Mouse (Mus musculus) ES-E14 (cell line): ENCODE measurements around the gene Zmynd12. TPM values are rescaled to one million over a fixed set of nuclear protein-coding genes. Genes with fewer than 3 reads are reported as not detected.
A peak's percentile ranks its signal among the peaks of the same experiment; 100 is the strongest.

Experiments
- DNase-seq: peaks from one replicate; pipeline ENCODE4 v3.0.0-alpha.2; 2013; ENCODE audit warnings: low read depth, low spot score
- H3K27ac ChIP-seq: 2 replicates; pipeline ENCODE4 v1.5.1; 2012; ENCODE audit warnings: low read depth, mild to moderate bottlenecking, low read length, moderate library complexity, mixed read lengths; ENCODE audit not compliant: poor library complexity, insufficient read depth, severe bottlenecking
- H3K36me3 ChIP-seq: 2 replicates; pipeline ENCODE4 v1.6.1; 2012; ENCODE audit warnings: mild to moderate bottlenecking, low read length, moderate library complexity, mixed read lengths; ENCODE audit not compliant: control insufficient read depth, poor library complexity, insufficient read depth, severe bottlenecking
- H3K4me1 ChIP-seq, 2 experiments: fragments of 150-350 bp in 1 of 2; sonication (generic) in 1 of 2; 2 replicates each; pipeline ENCODE4 v1.6.1; 2012; ENCODE audit warnings: low read length in 2 of 2, mild to moderate bottlenecking in 1 of 2, mixed read lengths in 1 of 2; ENCODE audit not compliant: control insufficient read depth in 2 of 2, insufficient read depth in 2 of 2, poor library complexity in 1 of 2
- H3K4me3 ChIP-seq, 2 experiments: fragments of 150-350 bp in 1 of 2; sonication (generic) in 1 of 2; 2 replicates each; pipeline ENCODE4 v1.5.1; 2012; ENCODE audit warnings: low read length in 2 of 2, low read depth in 1 of 2, mild to moderate bottlenecking in 1 of 2, mixed read lengths in 1 of 2; ENCODE audit not compliant: insufficient read depth in 1 of 2, poor library complexity in 1 of 2, severe bottlenecking in 1 of 2
- H3K9ac ChIP-seq: 2 replicates; pipeline ENCODE4 v1.6.1; 2012; ENCODE audit warnings: low read depth, mild to moderate bottlenecking, low read length, mixed read lengths; ENCODE audit not compliant: poor library complexity, insufficient read depth, severe bottlenecking
- H3K9me3 ChIP-seq: fragments of 150-350 bp; sonication (generic); 2 replicates; pipeline ENCODE4 v1.6.1; 2012; ENCODE audit warnings: low read depth, mild to moderate bottlenecking, low read length; ENCODE audit not compliant: control insufficient read depth, insufficient read depth
- CHD2 ChIP-seq: IDR thresholded peaks from 2 replicates; pipeline ENCODE4 v1.6.1; 2014; ENCODE audit warnings: mild to moderate bottlenecking, low read depth, low read length, inconsistent platforms
- HCFC1 ChIP-seq: IDR thresholded peaks from 2 replicates; pipeline ENCODE4 v1.6.1; 2012; ENCODE audit warnings: low read length, inconsistent platforms, borderline replicate concordance; ENCODE audit not compliant: insufficient read depth
- MAFK ChIP-seq: IDR thresholded peaks from 2 replicates; pipeline ENCODE4 v1.6.1; 2014; ENCODE audit warnings: mild to moderate bottlenecking, low read depth, low read length, inconsistent platforms; ENCODE audit not compliant: insufficient read depth
- ZC3H11A ChIP-seq: IDR thresholded peaks from 2 replicates; pipeline ENCODE4 v1.6.1; 2012; ENCODE audit warnings: low read depth, mild to moderate bottlenecking, inconsistent platforms, low read length, borderline replicate concordance
- ZNF384 ChIP-seq: IDR thresholded peaks from 2 replicates; pipeline ENCODE4 v1.6.1; 2012; ENCODE audit warnings: low read depth, low read length, inconsistent platforms
- in situ Hi-C, 2 experiments: fragments of 600-800 bp; cut with MboI; formaldehyde crosslinking; loops; one replicate each; pipeline ENCODE4 v1.15.1; 2025; ENCODE audit warnings: low sequenced_read_pairs in 2 of 2, inconsistent platforms in 1 of 2; ENCODE audit not compliant: unreplicated experiment in 2 of 2
- total RNA-seq: library from RNA; depleted of rRNA; stranded (reverse); fragments of 300-350 nt; gene quantifications from 2 replicates; pipeline ENCODE4 v1.2.3, GENCODE M21; 2012

Zmynd12 gene
- total RNA-seq, 1 experiment, result not detected

DNA sequence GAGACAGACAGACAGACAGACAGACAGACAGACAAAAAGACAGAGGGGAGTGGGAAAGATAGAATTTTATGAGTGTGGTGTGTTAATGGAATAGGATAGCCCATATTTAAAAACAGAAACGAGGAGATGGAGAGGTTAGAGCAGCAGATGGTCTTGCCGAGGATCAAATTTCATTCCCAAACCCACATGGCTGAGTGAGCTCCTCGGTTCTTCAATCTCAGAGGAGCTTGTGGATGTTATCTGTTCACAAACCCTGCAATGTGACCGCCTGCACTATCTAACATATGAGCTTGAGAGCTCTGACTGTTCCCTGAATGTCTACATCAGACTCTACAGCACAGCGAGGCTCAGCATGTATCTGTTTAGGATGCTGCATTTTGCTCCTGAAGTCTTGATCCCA is 50.5 kb downstream of the Zmynd12 start:
- TF ChIP-seq HCFC1, result no peak
- no peak overlapping the region for H3K27ac ChIP-seq
- in situ Hi-C loops, result no loop called here
- no peak overlapping the region for H3K4me3 ChIP-seq
- DNase-seq, result no peak
- no peaks in the 10 kb centered on the region for H3K36me3 ChIP-seq
- no peaks in the 10 kb centered on the region for H3K9me3 ChIP-seq
- no peak overlapping the region for H3K9ac ChIP-seq
- H3K4me1 ChIP-seq, result peaks cover 0 to 2% of the 10 kb centered on the region in 2 experiments; a peak in 1 of 4 replicates

DNA sequence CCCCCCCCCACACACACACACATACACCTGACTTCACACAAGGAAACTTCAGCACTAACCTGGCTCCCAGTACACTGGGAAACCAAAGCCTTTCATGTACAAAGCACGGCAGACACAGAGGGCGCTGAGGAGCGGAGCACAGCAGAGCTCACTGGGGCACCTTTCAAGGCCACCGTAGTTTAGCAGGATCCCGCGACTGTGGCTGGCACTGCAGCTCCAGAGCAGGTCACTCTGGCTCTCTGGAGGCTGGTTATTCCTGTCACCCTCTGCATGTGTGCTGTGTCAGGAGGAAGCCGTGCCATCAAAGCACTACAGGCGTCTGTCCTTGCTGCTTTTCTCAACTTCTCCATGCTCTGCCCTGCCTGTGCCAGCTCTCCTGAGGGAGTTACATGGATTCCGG is 60.4 kb downstream of the Zmynd12 start:
- H3K9me3 ChIP-seq, result no peaks in the 10 kb centered on the region
- H3K4me1 ChIP-seq, result peaks cover 4 to 9% of the 10 kb centered on the region in 2 experiments; a peak in 1 of 4 replicates
- TF ChIP-seq MAFK, result no peak
- no peak for TF ChIP-seq CHD2
- TF ChIP-seq ZNF384, result no peak
- no peak for TF ChIP-seq HCFC1
- TF ChIP-seq ZC3H11A, result no peak
- H3K9ac ChIP-seq, result no peak overlapping the region
- no peak overlapping the region for H3K27ac ChIP-seq
- DNase-seq, result no peak
- in situ Hi-C loops, result no loop called here
- H3K4me3 ChIP-seq, result 0 out of 4 replicates have a peak overlapping the region, but pooled peaks of 1 of the 2 experiments have one; percentile 12
- H3K36me3 ChIP-seq, result no peaks in the 10 kb centered on the region

DNA sequence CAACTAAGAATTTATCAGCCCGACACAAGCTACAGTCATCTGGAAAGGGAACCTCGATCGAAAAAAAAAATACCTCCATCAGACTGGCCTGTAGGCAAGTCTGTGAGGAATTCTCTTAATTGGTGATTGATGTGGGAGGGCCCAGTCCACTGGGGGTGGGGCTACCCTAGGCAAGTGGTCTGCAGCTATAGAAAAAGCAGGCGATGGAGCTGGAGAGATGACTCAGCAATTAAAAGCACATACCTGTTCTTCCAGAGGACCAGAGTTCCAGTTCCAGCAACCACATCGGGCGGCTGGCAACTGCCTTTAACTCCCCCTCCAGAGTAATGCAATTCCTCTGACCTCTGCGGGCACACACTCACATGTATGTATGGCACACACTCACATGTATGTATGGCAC is 62.3 kb downstream of the Zmynd12 start:
- no peak for DNase-seq
- H3K27ac ChIP-seq, result no peak overlapping the region
- H3K36me3 ChIP-seq, result no peaks in the 10 kb centered on the region
- H3K9ac ChIP-seq, result no peak overlapping the region
- peaks cover 4 to 9% of the 10 kb centered on the region in 2 experiments; a peak in 1 of 4 replicates for H3K4me1 ChIP-seq
- no peak overlapping the region for H3K4me3 ChIP-seq
- H3K9me3 ChIP-seq, result no peaks in the 10 kb centered on the region
- in situ Hi-C loops, result no loop called here
- TF ChIP-seq CHD2 (no peak), MAFK (peak; percentile 91), HCFC1 (no peak), ZC3H11A (no peak), ZNF384 (no peak)

DNA sequence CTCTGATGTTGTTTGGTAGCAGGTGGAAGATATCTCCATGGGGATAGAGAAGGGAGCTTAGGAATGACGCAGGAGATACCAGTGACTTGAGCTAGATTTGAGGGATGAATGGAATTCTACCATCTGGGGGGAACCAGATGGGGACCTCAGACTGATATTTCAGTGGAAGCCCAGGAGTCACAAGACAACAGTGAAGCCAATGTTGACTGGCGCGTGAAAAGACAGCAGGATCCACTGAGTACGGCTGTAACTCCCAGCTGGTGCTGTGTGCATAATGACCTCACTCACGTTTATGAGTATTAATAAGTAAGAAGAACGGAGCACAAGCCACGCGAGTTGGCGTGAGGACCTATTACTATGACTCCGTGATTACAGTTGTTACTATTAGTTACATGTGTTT is 67.1 kb downstream of the Zmynd12 start:
- peaks cover 4 to 6% of the 10 kb centered on the region in 2 experiments; a peak in 1 of 4 replicates for H3K4me1 ChIP-seq
- no peaks in the 10 kb centered on the region for H3K9me3 ChIP-seq
- H3K27ac ChIP-seq, result no peak overlapping the region
- H3K9ac ChIP-seq, result no peak overlapping the region
- in situ Hi-C loops, result no loop called here
- TF ChIP-seq CHD2 (no peak), MAFK (no peak), ZNF384 (no peak), HCFC1 (no peak)
- no peaks in the 10 kb centered on the region for H3K36me3 ChIP-seq
- H3K4me3 ChIP-seq, result no peak overlapping the region
- no peak for DNase-seq

DNA sequence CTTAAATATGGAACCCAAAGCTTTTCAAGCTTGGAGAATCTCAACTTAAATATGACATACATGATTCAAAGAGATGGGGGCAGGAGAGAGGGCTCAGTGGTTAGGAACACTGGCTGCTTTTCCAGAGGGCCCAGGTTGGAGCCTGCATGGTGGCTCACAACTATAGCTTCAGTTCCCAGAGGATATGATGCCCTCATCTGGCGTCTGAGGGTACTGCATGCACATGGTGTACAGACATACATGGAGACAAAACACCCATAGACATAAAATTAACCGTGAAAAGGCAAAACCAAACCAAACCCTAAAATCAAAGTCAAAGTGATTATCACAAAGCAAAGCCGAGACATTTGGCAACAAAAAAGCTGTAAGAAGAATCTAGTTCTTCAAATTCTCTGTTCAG is 68.2 kb downstream of the Zmynd12 start:
- Histone ChIP-seq H3K27ac (no peak overlapping the region), H3K9ac (no peak overlapping the region), H3K9me3 (no peaks in the 10 kb centered on the region), H3K4me3 (no peak overlapping the region), H3K4me1 (no peaks in the 10 kb centered on the region), H3K36me3 (no peaks in the 10 kb centered on the region)
- in situ Hi-C loops, result no loop called here
- no peak for TF ChIP-seq HCFC1
- no peak for TF ChIP-seq CHD2
- TF ChIP-seq ZC3H11A, result peak; percentile 64
- DNase-seq, result peak; percentile 73
